Mouse (Mus musculus): Measurements from ENCODE around the gene Rasgrf2. TPM values are rescaled to one million over a fixed set of nuclear protein-coding genes. Genes with fewer than 3 reads are reported as not detected.
"Not testable (repeated sequence)": the region's sequence is repeated elsewhere in the genome, so short reads cannot be mapped to it uniquely, and the experiment has no call there.

The Rasgrf2 gene
- polyA plus RNA-seq (2016; fragmentation: Nextera tagmentation; extraction: Ambion mirVana) = 0.19 and 0.24 TPM in 2 replicates

- H3K36me3 ChIP-seq = no peaks in the 10 kb centered on the region
- no peak within 1 kb of the TSS for H3K27ac ChIP-seq
- no peak within 1 kb of the TSS for H3K9ac ChIP-seq
- no peaks in the 10 kb centered on the region for H3K4me1 ChIP-seq
- no peaks in the 10 kb centered on the region for H3K9me3 ChIP-seq (replicated peaks)
- 4% methylated on average over 70 of the region's 70 CpGs for WGBS (ENCODE audit: insufficient replicate concordance)
- H3K4me2 ChIP-seq = peak within 1 kb of the TSS; percentile 70
- H3K27me3 ChIP-seq (replicated peaks) = peaks cover 32% of the 10 kb centered on the region
- peak; percentile 42; the same call in 1 of the 2 replicates for ATAC-seq
- peak within 1 kb of the TSS; percentile 44 for H3K4me3 ChIP-seq
Observed at GRCm38 (mm10) chr13:92131384-92132150, at the start of gene Rasgrf2. TSS of gene Rasgrf2 (minus strand) at chr13:92131656.

- H3K9ac ChIP-seq; H3K4me1 ChIP-seq; H3K4me2 ChIP-seq; H3K9me3 ChIP-seq (replicated peaks); ATAC-seq; H3K27ac ChIP-seq; H3K27me3 ChIP-seq (replicated peaks); H3K4me3 ChIP-seq; H3K36me3 ChIP-seq: not testable (repeated sequence)
- WGBS (ENCODE audit: insufficient replicate concordance) = 68% methylated on average over 8 of the region's 8 CpGs
Observed at GRCm38 (mm10) chr13:92172686-92173085, 41.2 kb upstream of the Rasgrf2 start.

GRCm38 (mm10) chr13:92150551-92150950 is 19.1 kb upstream of the Rasgrf2 start:
- H3K4me3 ChIP-seq = no peak overlapping the region
- no peak overlapping the region for H3K4me2 ChIP-seq
- H3K27me3 ChIP-seq (replicated peaks) = no peaks in the 10 kb centered on the region
- no peaks in the 10 kb centered on the region for H3K36me3 ChIP-seq
- no peaks in the 10 kb centered on the region for H3K4me1 ChIP-seq
- no peak overlapping the region for H3K9ac ChIP-seq
- H3K9me3 ChIP-seq (replicated peaks) = peaks cover 9% of the 10 kb centered on the region
- no peak overlapping the region for H3K27ac ChIP-seq
- 54% methylated on average over 3 of the region's 3 CpGs for WGBS (ENCODE audit: insufficient replicate concordance)
- no peak for ATAC-seq

GRCm38 (mm10) chr13:92148858-92149257 is 17.4 kb upstream of the Rasgrf2 start:
- no peak for ATAC-seq
- Histone ChIP-seq H3K27me3 (replicated peaks) (no peaks in the 10 kb centered on the region), H3K27ac (no peak overlapping the region), H3K4me1 (no peaks in the 10 kb centered on the region), H3K4me2 (no peak overlapping the region), H3K4me3 (no peak overlapping the region), H3K36me3 (no peaks in the 10 kb centered on the region), H3K9ac (no peak overlapping the region), H3K9me3 (replicated peaks) (peaks cover 25% of the 10 kb centered on the region)
- WGBS (ENCODE audit: insufficient replicate concordance) = 61% methylated on average over 4 of the region's 4 CpGs

- Histone ChIP-seq H3K4me1 (no peaks in the 10 kb centered on the region), H3K27ac (no peak overlapping the region), H3K27me3 (replicated peaks) (peaks cover 32% of the 10 kb centered on the region), H3K36me3 (no peaks in the 10 kb centered on the region), H3K9me3 (replicated peaks) (no peaks in the 10 kb centered on the region), H3K4me3 (no peak overlapping the region), H3K4me2 (no peak overlapping the region), H3K9ac (no peak overlapping the region)
- WGBS (ENCODE audit: insufficient replicate concordance) = 50% methylated on average over 3 of the region's 3 CpGs
- ATAC-seq = no peak
Observed at GRCm38 (mm10) chr13:92134792-92135191, 3.3 kb upstream of the Rasgrf2 start.

- 27% methylated on average over 2 of the region's 2 CpGs for WGBS (ENCODE audit: insufficient replicate concordance)
- Histone ChIP-seq H3K4me1 (no peaks in the 10 kb centered on the region), H3K4me3 (no peak overlapping the region), H3K9ac (no peak overlapping the region), H3K27ac (no peak overlapping the region), H3K36me3 (no peaks in the 10 kb centered on the region), H3K27me3 (replicated peaks) (peaks cover 32% of the 10 kb centered on the region), H3K9me3 (replicated peaks) (no peaks in the 10 kb centered on the region), H3K4me2 (no peak overlapping the region)
- no peak for ATAC-seq
Observed at GRCm38 (mm10) chr13:92132599-92132998, 1.1 kb upstream of the Rasgrf2 start.

GRCm38 (mm10) chr13:92130994-92131383 is 467 bp downstream of the Rasgrf2 start:
- no peaks in the 10 kb centered on the region for H3K4me1 ChIP-seq
- no peak overlapping the region for H3K27ac ChIP-seq
- H3K9ac ChIP-seq = no peak overlapping the region
- no peak for ATAC-seq
- no peaks in the 10 kb centered on the region for H3K9me3 ChIP-seq (replicated peaks)
- peak overlapping the region; percentile 44 for H3K4me3 ChIP-seq
- peak overlapping the region; percentile 70 for H3K4me2 ChIP-seq
- H3K36me3 ChIP-seq = no peaks in the 10 kb centered on the region
- WGBS (ENCODE audit: insufficient replicate concordance) = 16% methylated on average over 22 of the region's 22 CpGs
- H3K27me3 ChIP-seq (replicated peaks) = peaks cover 32% of the 10 kb centered on the region

GRCm38 (mm10) chr13:92129877-92130276 is 1.6 kb downstream of the Rasgrf2 start:
- ATAC-seq = no peak
- no peak overlapping the region for H3K27ac ChIP-seq
- H3K36me3 ChIP-seq = no peaks in the 10 kb centered on the region
- H3K9ac ChIP-seq = no peak overlapping the region
- H3K27me3 ChIP-seq (replicated peaks) = peaks cover 32% of the 10 kb centered on the region
- no peaks in the 10 kb centered on the region for H3K9me3 ChIP-seq (replicated peaks)
- no peak overlapping the region for H3K4me3 ChIP-seq
- 59% methylated on average over 4 of the region's 4 CpGs for WGBS (ENCODE audit: insufficient replicate concordance)
- no peak overlapping the region for H3K4me2 ChIP-seq
- H3K4me1 ChIP-seq = no peaks in the 10 kb centered on the region

GRCm38 (mm10) chr13:92125902-92126301 is 5.6 kb downstream of the Rasgrf2 start:
- 78% methylated on average over 5 of the region's 5 CpGs for WGBS (ENCODE audit: insufficient replicate concordance)
- H3K4me3 ChIP-seq = no peak overlapping the region
- H3K9me3 ChIP-seq (replicated peaks) = no peaks in the 10 kb centered on the region

GRCm38 (mm10) chr13:92119623-92120022 is 11.8 kb downstream of the Rasgrf2 start:
- Histone ChIP-seq H3K4me3 (no peak overlapping the region), H3K4me2 (no peak overlapping the region), H3K9ac (no peak overlapping the region), H3K4me1 (no peaks in the 10 kb centered on the region), H3K9me3 (replicated peaks) (no peaks in the 10 kb centered on the region), H3K27me3 (replicated peaks) (no peaks in the 10 kb centered on the region), H3K27ac (no peak overlapping the region), H3K36me3 (no peaks in the 10 kb centered on the region)
- ATAC-seq = no peak
- 54% methylated on average over 5 of the region's 5 CpGs for WGBS (ENCODE audit: insufficient replicate concordance)

More at GRCm38 (mm10) chr13:92125902-92126301, 5.6 kb downstream of the Rasgrf2 start:
- no peak overlapping the region for H3K4me2 ChIP-seq
- ATAC-seq = no peak
- peaks cover 11% of the 10 kb centered on the region for H3K27me3 ChIP-seq (replicated peaks)
- no peak overlapping the region for H3K9ac ChIP-seq
- no peak overlapping the region for H3K27ac ChIP-seq
- H3K36me3 ChIP-seq = no peaks in the 10 kb centered on the region
- H3K4me1 ChIP-seq = no peaks in the 10 kb centered on the region

- WGBS (ENCODE audit: insufficient replicate concordance) = 42% methylated on average over 3 of the region's 3 CpGs
- H3K27ac ChIP-seq = no peak overlapping the region
- H3K36me3 ChIP-seq = no peaks in the 10 kb centered on the region
- no peak for ATAC-seq
- H3K4me1 ChIP-seq = no peaks in the 10 kb centered on the region
- no peak overlapping the region for H3K4me3 ChIP-seq
- H3K9me3 ChIP-seq (replicated peaks) = no peaks in the 10 kb centered on the region
- no peak overlapping the region for H3K4me2 ChIP-seq
- no peaks in the 10 kb centered on the region for H3K27me3 ChIP-seq (replicated peaks)
- H3K9ac ChIP-seq = no peak overlapping the region
Observed at GRCm38 (mm10) chr13:92114076-92114475, 17.4 kb downstream of the Rasgrf2 start.

GRCm38 (mm10) chr13:92108237-92108636 is 23.2 kb downstream of the Rasgrf2 start:
- no peaks in the 10 kb centered on the region for H3K4me1 ChIP-seq
- no peak overlapping the region for H3K4me3 ChIP-seq
- WGBS (ENCODE audit: insufficient replicate concordance) = 41% methylated on average over 4 of the region's 4 CpGs
- H3K36me3 ChIP-seq = no peaks in the 10 kb centered on the region
- no peak overlapping the region for H3K27ac ChIP-seq
- no peaks in the 10 kb centered on the region for H3K27me3 ChIP-seq (replicated peaks)
- no peaks in the 10 kb centered on the region for H3K9me3 ChIP-seq (replicated peaks)
- H3K4me2 ChIP-seq = no peak overlapping the region
- no peak for ATAC-seq
- no peak overlapping the region for H3K9ac ChIP-seq

GRCm38 (mm10) chr13:92104259-92104658 is 27.2 kb downstream of the Rasgrf2 start:
- Histone ChIP-seq H3K4me1 (no peaks in the 10 kb centered on the region), H3K4me3 (no peak overlapping the region), H3K9me3 (replicated peaks) (no peaks in the 10 kb centered on the region), H3K4me2 (no peak overlapping the region), H3K27ac (no peak overlapping the region), H3K36me3 (no peaks in the 10 kb centered on the region), H3K27me3 (replicated peaks) (no peaks in the 10 kb centered on the region), H3K9ac (no peak overlapping the region)
- 53% methylated on average over 7 of the region's 7 CpGs for WGBS (ENCODE audit: insufficient replicate concordance)
- ATAC-seq = no peak

All from liver, embryonic 12.5 days (tissue).